Mouse (Mus musculus): ENCODE data around the gene Ctsd. TPM values are rescaled to one million over a fixed set of nuclear protein-coding genes. Genes with fewer than 3 reads are reported as not detected.
"Not testable (repeated sequence)": the region's sequence is repeated elsewhere in the genome, so short reads cannot be mapped to it uniquely, and the experiment has no call there.

Ctsd gene
- polyA plus RNA-seq, 1 experiment from 2014 or later: 135 TPM

- no peak for DNase-seq (ENCODE audit: extremely low spot score, low spot score)
- 0 out of 2 replicates have a peak, but pooled peaks cover 7% of the 10 kb centered on the region for H3K4me1 ChIP-seq
- no peaks in the 10 kb centered on the region for H3K36me3 ChIP-seq (replicated peaks)
- 64% methylated on average over 10 of the region's 10 CpGs for WGBS
- no peaks in the 10 kb centered on the region for H3K9me3 ChIP-seq
- no peaks in the 10 kb centered on the region for H3K27me3 ChIP-seq (ENCODE audit: poor library complexity, severe bottlenecking)
- no peak overlapping the region for H3K4me3 ChIP-seq
- H3K27ac ChIP-seq: no peak overlapping the region
These were observed 47.4 kb downstream of the Ctsd start for GRCm38 (mm10) chr7:142340269-142340970.

- H3K36me3 ChIP-seq (replicated peaks): no peaks in the 10 kb centered on the region
- DNase-seq (ENCODE audit: extremely low spot score, low spot score): no peak
- 0 out of 2 replicates have a peak, but pooled peaks cover 15% of the 10 kb centered on the region for H3K27me3 ChIP-seq (ENCODE audit: poor library complexity, severe bottlenecking)
- H3K9me3 ChIP-seq: no peaks in the 10 kb centered on the region
- H3K4me1 ChIP-seq: 0 out of 2 replicates have a peak, but pooled peaks cover 5% of the 10 kb centered on the region
- 86% methylated on average over 8 of the region's 8 CpGs for WGBS
- no peak overlapping the region for H3K4me3 ChIP-seq
- H3K27ac ChIP-seq: 0 out of 2 replicates have a peak overlapping the region, but pooled peaks have one; percentile 44
These were observed 52.7 kb downstream of the Ctsd start for GRCm38 (mm10) chr7:142335151-142335550.

- H3K36me3 ChIP-seq (replicated peaks): no peaks in the 10 kb centered on the region
- WGBS: 6% methylated on average over 3 of the region's 3 CpGs
- DNase-seq (ENCODE audit: extremely low spot score, low spot score): peak; percentile 91
- 0 out of 2 replicates have a peak, but pooled peaks cover 5% of the 10 kb centered on the region for H3K4me1 ChIP-seq
- 0 out of 2 replicates have a peak, but pooled peaks cover 15% of the 10 kb centered on the region for H3K27me3 ChIP-seq (ENCODE audit: poor library complexity, severe bottlenecking)
- no peak overlapping the region for H3K4me3 ChIP-seq
- H3K27ac ChIP-seq: peak overlapping the region; percentile 44; the same call in 1 of the 2 replicates
- H3K9me3 ChIP-seq: no peaks in the 10 kb centered on the region
These were observed 53.6 kb downstream of the Ctsd start for GRCm38 (mm10) chr7:142334246-142334645.

GRCm38 (mm10) chr7:142332741-142333140 is 55.1 kb downstream of the Ctsd start:
- H3K9me3 ChIP-seq; H3K36me3 ChIP-seq (replicated peaks); DNase-seq (ENCODE audit: extremely low spot score, low spot score); H3K4me3 ChIP-seq: not testable (repeated sequence)
- Histone ChIP-seq H3K4me1 (peaks cover 11% of the 10 kb centered on the region; the same call in 1 of the 2 replicates), H3K27ac (peak overlapping the region; percentile 44; the same call in 1 of the 2 replicates), H3K27me3 (ENCODE audit: poor library complexity, severe bottlenecking) (0 out of 2 replicates have a peak, but pooled peaks cover 15% of the 10 kb centered on the region)
- 72% methylated on average over 5 of the region's 9 CpGs for WGBS

- DNase-seq (ENCODE audit: extremely low spot score, low spot score): no peak
- no peaks in the 10 kb centered on the region for H3K9me3 ChIP-seq
- no peaks in the 10 kb centered on the region for H3K36me3 ChIP-seq (replicated peaks)
- no peak overlapping the region for H3K4me3 ChIP-seq
- H3K4me1 ChIP-seq: peaks cover 11% of the 10 kb centered on the region; the same call in 1 of the 2 replicates
- 84% methylated on average over 4 of the region's 4 CpGs for WGBS
- H3K27ac ChIP-seq: no peak overlapping the region
- 0 out of 2 replicates have a peak, but pooled peaks cover 15% of the 10 kb centered on the region for H3K27me3 ChIP-seq (ENCODE audit: poor library complexity, severe bottlenecking)
These were observed 56.6 kb downstream of the Ctsd start for GRCm38 (mm10) chr7:142331281-142331680.

GRCm38 (mm10) chr7:142330271-142330724 is 57.5 kb downstream of the Ctsd start:
- Histone ChIP-seq H3K27me3 (ENCODE audit: poor library complexity, severe bottlenecking) (0 out of 2 replicates have a peak, but pooled peaks cover 15% of the 10 kb centered on the region), H3K4me1 (peaks cover 11% of the 10 kb centered on the region; the same call in 1 of the 2 replicates), H3K27ac (0 out of 2 replicates have a peak overlapping the region, but pooled peaks have one; percentile 33), H3K4me3 (no peak overlapping the region), H3K36me3 (replicated peaks) (no peaks in the 10 kb centered on the region), H3K9me3 (no peaks in the 10 kb centered on the region)
- no peak for DNase-seq (ENCODE audit: extremely low spot score, low spot score)
- WGBS: 83% methylated on average over 9 of the region's 9 CpGs

- WGBS: 72% methylated on average over 3 of the region's 3 CpGs
- Histone ChIP-seq H3K9me3 (no peaks in the 10 kb centered on the region), H3K27me3 (ENCODE audit: poor library complexity, severe bottlenecking) (0 out of 2 replicates have a peak, but pooled peaks cover 4% of the 10 kb centered on the region), H3K4me1 (peaks cover 6% of the 10 kb centered on the region; the same call in 1 of the 2 replicates), H3K27ac (no peak overlapping the region; the same call in 1 of the 2 replicates), H3K4me3 (no peak overlapping the region), H3K36me3 (replicated peaks) (no peaks in the 10 kb centered on the region)
- DNase-seq (ENCODE audit: extremely low spot score, low spot score): no peak
These were observed 59.3 kb downstream of the Ctsd start for GRCm38 (mm10) chr7:142328507-142328906.

GRCm38 (mm10) chr7:142326714-142327445 is 61.0 kb downstream of the Ctsd start:
- no peaks in the 10 kb centered on the region for H3K9me3 ChIP-seq
- H3K4me3 ChIP-seq: no peak overlapping the region
- no peaks in the 10 kb centered on the region for H3K36me3 ChIP-seq (replicated peaks)
- peaks cover 9% of the 10 kb centered on the region for H3K4me1 ChIP-seq
- DNase-seq (ENCODE audit: extremely low spot score, low spot score): no peak
- 82% methylated on average over 9 of the region's 9 CpGs for WGBS
- no peaks in the 10 kb centered on the region for H3K27me3 ChIP-seq (ENCODE audit: poor library complexity, severe bottlenecking)
- no peak overlapping the region for H3K27ac ChIP-seq

Other genes with a start within 250 kb of the Ctsd start
- not detected in 2 replicates for gene Gm45337, start 243.4 kb downstream of the Ctsd start, polyA plus RNA-seq (2016; fragmentation: Nextera tagmentation; extraction: Ambion mirVana)
- not detected in 2 replicates for gene Gm29735, start 230.9 kb downstream of the Ctsd start, polyA plus RNA-seq (2016; fragmentation: Nextera tagmentation; extraction: Ambion mirVana)
- not detected in 2 replicates for gene Gm4553, start 222.3 kb downstream of the Ctsd start, polyA plus RNA-seq (2016; fragmentation: Nextera tagmentation; extraction: Ambion mirVana)
- not detected in 2 replicates for gene Krtap5-2, start 212.0 kb downstream of the Ctsd start, polyA plus RNA-seq (2016; fragmentation: Nextera tagmentation; extraction: Ambion mirVana)
- not detected in 2 replicates for gene Gm10153, start 197.6 kb downstream of the Ctsd start, polyA plus RNA-seq (2016; fragmentation: Nextera tagmentation; extraction: Ambion mirVana)
- not detected in 2 replicates for gene Krtap5-3, start 186.7 kb downstream of the Ctsd start, polyA plus RNA-seq (2016; fragmentation: Nextera tagmentation; extraction: Ambion mirVana)
- gene Gm7579, start 176.2 kb downstream of the Ctsd start, polyA plus RNA-seq (2016; fragmentation: Nextera tagmentation; extraction: Ambion mirVana): not detected in 2 replicates
- not detected in 2 replicates for gene Krtap5-5, start 158.1 kb downstream of the Ctsd start, polyA plus RNA-seq (2016; fragmentation: Nextera tagmentation; extraction: Ambion mirVana)
- gene Gm40460, start 147.0 kb downstream of the Ctsd start, polyA plus RNA-seq (2016; fragmentation: Nextera tagmentation; extraction: Ambion mirVana): not detected in 2 replicates
- not detected in 2 replicates for gene Gm2431, start 129.7 kb downstream of the Ctsd start, polyA plus RNA-seq (2016; fragmentation: Nextera tagmentation; extraction: Ambion mirVana)
- gene Gm4559, start 113.7 kb downstream of the Ctsd start, polyA plus RNA-seq (2016; fragmentation: Nextera tagmentation; extraction: Ambion mirVana): not detected in 2 replicates
- gene Krtap5-1, start 90.9 kb downstream of the Ctsd start, polyA plus RNA-seq (2016; fragmentation: Nextera tagmentation; extraction: Ambion mirVana): not detected in 2 replicates
- gene Krtap5-4, start 84.5 kb downstream of the Ctsd start, polyA plus RNA-seq (2016; fragmentation: Nextera tagmentation; extraction: Ambion mirVana): not detected in 2 replicates
- gene Ifitm10, start 14.3 kb downstream of the Ctsd start, polyA plus RNA-seq (2016; fragmentation: Nextera tagmentation; extraction: Ambion mirVana): 0.51 and 1.00 TPM in 2 replicates
- gene Gm49369, start 5.4 kb downstream of the Ctsd start, polyA plus RNA-seq (2016; fragmentation: Nextera tagmentation; extraction: Ambion mirVana): not detected in 2 replicates
- 0.18 TPM in 1 of 2 replicates, not detected in the other for gene Syt8, start 46.8 kb upstream of the Ctsd start, polyA plus RNA-seq (2016; fragmentation: Nextera tagmentation; extraction: Ambion mirVana)
- gene Tnni2, start 53.8 kb upstream of the Ctsd start, polyA plus RNA-seq (2016; fragmentation: Nextera tagmentation; extraction: Ambion mirVana): 0.46 and 1.4 TPM in 2 replicates
- 10.7 and 12.0 TPM in 2 replicates for gene Lsp1, start 72.8 kb upstream of the Ctsd start, polyA plus RNA-seq (2016; fragmentation: Nextera tagmentation; extraction: Ambion mirVana)
- gene Tnnt3, start 110.8 kb upstream of the Ctsd start, polyA plus RNA-seq (2016; fragmentation: Nextera tagmentation; extraction: Ambion mirVana): 0.33 and 1.1 TPM in 2 replicates
- gene Mrpl23, start 144.6 kb upstream of the Ctsd start, polyA plus RNA-seq (2016; fragmentation: Nextera tagmentation; extraction: Ambion mirVana): 15.8 and 16.1 TPM in 2 replicates